Mouse (Mus musculus) spleen, adult 18-20 months (tissue): ENCODE measurements around the gene Ctnnd2.

Experiments
- DNase-seq, 2 experiments: peaks; one replicate each; pipeline ENCODE4 v3.0.0; 2022; ENCODE audit warnings: mixed read lengths in 2 of 2

Gene Ctnnd2

DNA sequence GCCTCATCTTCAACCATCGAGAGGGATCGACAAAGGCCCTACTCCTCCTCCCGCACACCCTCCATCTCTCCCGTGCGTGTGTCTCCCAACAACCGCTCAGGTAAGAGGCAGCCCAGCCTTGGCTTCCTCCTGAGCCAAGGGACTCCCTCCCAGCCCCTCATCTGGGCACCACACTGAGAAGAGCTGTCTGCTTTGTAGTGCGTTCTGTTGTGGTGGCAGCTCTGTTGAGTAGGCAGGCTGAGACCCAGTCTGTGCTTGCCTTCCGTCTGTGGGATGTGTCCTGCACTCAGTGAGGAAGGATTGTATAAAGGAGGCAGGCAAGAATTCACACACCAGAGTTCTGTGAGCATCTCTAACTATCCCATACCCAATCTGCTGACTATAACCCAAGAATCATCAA lies 832.6 kb downstream of the Ctnnd2 start:
- no peak for DNase-seq

DNA sequence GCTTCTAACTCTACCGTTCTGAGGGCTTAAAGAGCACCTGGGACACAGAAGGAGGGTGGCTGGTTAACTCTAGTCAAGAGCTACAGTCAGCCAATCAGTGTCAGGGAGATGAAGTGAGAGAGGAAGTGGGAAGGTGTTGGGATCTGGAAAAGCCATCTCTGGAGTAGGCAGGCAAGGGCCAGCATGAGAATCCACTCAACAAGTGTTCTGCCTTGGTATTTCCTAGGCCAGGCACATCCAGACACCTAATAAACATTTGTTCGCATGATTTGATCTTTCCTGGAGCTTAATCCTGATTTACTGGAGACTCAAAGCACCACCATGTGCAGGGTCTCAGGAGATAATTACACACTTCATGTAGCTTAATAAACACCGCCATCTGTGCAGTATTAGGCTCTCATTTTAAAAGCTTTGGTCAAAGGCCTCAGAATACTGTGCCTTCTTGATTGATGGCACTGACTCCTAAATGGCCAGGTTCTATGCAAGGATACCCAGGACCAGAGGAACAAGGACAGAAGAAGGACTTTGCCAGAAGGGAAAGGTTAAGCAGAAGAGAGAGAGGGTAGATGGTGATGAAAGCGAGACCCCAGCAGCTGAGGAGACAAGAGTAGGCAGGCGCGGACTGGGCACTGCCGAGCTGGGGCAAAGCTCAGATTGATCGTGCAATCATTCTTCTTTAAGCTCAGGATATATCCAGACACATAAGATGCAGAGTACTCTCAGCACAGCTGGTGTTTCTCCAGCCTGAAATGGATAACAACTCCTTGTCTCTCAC lies 833.8 kb downstream of the Ctnnd2 start:
- no peak for DNase-seq

DNA sequence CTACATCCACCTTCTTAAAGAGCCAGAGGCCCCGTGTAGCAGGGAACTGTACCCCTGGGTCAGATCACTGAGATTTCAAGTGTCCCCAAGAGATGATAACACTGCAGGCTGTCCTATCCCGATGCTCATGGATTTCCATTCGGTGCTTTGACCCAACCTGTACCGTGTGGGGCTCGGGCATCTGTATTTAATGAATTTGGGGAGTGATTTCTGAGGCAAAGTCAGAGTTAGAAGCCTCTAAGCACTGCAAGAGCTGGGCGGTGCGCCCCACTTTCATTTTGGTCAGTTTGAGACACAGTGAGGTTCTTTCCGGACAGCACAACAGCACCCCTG lies 834.4 kb downstream of the Ctnnd2 start:
- no peak for DNase-seq

DNA sequence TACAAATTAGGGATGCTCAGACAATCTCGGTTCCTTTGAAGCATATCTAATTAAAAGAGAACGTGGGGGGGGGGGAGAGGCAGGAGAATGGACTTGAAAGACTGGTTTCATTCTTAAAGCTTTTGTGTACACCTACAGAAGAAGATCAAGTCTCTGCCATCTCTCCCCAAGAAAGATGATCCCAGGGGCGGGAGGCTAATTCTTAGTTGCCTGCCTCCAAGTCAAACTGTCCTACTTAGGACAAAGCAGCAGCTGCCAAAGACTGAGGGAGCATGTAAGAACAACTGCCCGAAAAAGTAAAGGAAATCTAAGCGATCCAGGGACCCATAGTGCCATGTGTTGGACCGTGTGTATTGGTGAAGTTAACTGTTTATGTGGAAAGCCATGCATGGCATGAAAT lies 836.2 kb downstream of the Ctnnd2 start:
- no peak for DNase-seq

DNA sequence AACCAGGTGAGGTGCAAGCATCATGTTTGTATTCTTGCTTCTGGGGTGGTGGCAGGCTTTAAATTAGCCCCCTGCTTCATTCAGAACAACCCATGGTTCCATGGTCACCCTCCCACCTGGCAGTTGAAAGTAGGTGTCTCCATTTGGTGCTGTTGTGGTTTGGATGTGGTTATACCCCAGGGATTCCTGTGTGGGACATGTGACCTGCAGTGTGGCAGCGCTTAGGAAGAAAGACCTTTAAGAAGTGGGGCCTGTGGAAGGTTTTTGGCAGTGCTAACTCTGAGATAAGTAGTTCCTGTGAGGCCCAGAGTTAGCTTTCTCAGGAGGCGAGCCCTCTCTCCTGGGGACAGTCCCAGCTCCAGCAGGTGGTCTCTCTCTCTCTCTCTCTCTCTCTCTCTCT lies 848.4 kb downstream of the Ctnnd2 start:
- no peak for DNase-seq

DNA sequence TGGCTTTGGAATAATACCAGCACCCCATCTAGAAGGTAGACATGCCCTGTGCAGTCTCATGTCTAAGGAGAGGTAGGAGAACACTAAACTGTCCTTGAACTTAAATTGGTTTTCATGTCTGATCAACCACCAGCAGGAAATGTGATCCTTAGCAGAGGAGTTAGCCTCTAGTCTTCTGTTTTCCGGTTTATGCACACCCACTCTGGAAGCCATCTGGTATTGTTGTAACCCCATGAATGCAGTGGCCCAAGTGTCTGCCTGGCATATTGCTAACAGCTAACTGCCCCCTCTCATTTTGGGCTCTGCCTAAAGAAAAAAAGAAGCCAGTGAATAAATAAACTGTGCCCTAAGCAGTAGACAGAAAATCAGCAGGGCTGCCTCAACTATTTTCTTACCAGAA lies 849.6 kb downstream of the Ctnnd2 start:
- DNase-seq: no peak

DNA sequence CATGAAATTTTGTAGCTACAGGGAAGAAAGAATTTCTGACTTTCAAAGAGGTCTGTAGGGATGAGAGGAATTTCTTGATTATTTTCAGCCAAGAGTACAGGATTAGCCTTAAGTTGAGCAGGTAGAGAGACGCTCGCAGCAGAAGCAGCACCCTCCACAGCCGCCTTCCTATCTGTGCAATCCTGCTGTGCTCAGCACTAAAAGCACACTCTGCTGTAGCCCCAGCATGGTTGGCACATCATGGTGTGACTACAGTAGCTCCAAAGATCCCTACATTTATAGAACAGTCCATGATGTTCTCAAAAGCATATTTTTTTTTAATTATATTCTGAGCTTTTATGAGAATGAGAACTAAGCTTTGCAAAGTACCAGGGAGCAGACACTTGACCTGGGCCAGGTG lies 850.1 kb downstream of the Ctnnd2 start:
- no peak for DNase-seq

DNA sequence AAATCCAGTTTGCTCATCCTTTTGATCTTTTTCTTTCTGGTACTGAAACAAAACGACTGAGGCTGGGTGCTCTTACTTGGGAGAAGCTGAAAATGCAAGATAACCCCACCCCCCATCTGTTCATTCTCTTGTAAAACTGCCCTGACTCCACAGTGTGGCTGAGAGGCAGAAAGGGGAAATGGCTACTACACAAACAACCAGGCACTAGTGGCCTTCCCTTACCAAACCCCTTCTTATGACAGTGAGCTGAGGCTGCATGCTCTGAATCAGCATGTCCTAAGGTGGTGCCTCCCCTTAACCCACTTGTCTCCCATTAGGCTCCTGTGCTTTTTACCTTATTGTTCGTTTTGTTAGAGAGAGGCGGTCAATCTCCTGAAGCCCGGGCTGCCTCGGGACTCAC lies 851.4 kb downstream of the Ctnnd2 start:
- no peak for DNase-seq

DNA sequence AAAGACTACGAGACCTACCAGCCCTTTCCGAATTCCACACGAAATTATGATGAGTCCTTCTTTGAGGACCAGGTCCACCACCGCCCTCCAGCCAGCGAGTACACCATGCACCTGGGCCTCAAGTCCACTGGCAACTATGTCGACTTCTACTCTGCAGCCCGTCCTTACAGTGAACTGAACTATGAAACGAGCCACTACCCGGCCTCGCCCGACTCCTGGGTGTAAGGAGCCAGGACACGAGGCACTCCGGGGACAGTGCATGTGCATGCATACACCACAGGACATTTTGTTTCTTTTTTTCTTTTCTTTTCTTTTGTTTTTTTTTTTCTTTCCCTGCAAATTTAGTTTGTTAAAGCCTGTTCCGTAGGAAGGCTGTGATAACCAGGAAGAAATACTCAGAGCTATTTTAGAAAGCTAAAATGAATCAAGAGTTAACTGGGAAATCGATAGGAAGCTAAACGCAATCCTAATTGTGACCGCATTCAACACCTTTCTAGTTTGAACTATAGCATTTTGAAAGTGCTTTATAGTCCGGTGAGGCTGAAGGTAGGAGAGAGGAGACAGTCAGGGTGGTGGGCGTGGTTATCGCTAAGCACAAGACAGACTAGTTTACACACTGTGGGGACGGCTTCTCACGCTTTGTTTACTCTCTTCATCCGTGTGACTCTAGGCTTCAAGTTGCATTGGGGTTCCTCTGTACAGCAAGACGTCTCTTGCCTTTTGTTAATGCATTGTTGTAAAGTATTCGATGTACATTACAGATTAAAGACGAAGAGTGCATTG lies 855.2 kb downstream of the Ctnnd2 start:
- DNase-seq: no peak

DNA sequence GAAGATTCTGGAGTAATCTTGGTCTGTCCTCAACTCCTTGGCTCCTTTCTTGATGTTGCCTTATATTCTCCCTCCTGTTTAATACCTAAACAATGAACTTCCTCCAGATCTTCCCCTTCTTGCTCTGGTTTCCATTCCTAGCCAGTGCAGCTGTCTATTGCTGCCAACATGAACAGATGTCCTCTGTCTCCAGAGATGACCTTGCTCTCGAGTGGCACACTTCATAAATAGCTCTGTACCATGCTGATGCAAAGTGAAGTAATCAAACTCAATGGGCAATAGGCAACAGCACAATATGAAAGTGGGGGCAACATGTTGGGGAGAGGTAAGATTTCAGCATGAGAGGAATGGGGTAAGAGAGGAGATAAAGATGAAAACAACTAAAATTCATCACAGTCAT lies 872.6 kb downstream of the Ctnnd2 start:
- no peak for DNase-seq

DNA sequence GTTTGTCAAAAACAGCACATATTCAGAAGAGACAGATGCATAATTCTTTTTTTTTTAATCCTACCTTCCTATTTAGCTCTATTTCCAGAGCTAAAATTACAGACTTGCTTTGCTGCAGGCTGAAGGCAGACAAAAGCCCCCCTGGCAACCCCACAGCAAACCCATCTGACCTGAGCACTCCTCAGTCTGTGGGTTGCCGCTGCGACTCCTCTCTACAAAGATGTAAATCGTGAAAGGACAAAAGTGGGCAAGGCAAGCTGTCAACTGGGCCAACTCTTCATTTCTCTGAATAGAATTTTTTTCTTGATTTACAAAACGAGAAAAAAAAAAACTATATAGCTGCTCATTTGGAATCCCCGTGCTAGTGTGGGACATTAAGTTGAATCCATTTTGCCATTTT lies 879.1 kb downstream of the Ctnnd2 start:
- DNase-seq: no peak

DNA sequence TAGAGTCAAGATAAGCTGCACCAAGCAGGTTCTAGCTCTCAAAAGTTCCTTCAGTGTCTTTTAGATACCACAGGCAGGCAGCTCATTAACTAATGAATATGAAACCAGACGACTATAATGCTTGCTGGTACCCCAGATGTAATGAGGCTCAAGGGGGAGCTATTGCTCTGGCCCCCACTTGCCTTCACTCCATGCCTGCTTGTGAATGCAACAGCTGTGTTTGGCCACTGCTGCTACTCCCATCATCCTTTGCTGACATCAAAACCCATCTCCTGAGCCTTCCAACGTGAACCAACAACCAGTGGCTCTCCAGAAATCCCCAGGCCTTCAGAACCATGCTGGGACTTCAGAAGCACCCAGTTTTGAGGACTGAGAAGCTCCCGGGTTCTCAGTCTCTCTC lies 883.8 kb downstream of the Ctnnd2 start:
- no peak for DNase-seq

DNA sequence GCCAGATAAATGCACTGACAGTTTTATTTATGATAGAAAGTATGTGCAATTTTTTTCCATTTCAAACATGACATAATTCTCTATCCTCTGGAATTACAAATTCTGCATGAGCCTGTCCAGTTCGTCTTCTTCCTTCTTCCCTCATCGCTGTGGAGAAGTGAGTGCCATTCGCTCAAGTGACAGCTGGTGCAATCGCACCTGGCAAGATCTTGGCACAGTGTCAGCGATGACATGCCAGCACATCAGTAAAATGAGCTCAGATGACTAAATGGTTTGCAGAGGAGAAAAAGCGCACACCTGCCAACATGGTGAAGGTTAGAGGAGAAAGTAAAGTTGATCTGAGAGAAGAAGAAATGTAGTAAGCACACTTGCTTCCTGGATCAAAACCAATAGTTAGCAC lies 885.9 kb downstream of the Ctnnd2 start:
- no peak for DNase-seq

DNA sequence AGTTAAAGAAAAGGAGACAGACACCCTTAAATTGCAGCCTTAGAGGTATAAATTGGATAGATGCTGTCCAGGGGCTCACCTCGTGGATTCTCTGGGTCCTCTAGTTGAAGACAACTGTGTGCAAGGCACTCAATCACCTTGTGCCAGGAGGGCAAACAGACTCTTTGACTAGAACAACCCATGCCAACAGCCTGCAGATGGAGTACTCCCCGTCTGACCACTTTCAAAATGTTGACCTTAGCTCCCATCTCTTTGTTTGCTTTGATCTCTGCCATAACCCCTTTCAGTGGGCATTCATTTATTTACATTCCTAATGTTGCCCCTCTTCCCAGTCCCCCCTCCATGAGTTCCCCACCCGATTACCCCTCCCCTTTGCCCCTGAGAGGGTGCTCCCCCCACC lies 891.3 kb downstream of the Ctnnd2 start:
- no peak for DNase-seq

DNA sequence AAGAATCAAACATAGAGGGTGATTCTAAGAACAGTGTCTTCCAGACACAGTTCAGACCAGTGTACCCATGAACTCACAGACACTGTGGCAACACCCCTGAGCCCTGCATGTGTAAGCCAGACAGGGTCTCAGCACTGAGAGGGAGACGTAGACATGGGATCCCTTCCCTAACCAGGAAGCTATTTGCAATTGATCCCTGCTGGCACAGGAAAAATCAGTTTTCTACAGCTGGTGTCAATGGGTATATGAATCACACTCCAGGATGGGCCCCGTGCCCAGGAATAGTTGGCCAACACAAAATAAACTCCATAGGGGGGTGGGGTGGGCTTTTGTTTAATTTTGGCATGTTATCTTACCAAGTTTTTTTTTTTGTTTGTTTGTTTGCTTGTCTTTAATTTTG lies 895.7 kb downstream of the Ctnnd2 start:
- DNase-seq: no peak

DNA sequence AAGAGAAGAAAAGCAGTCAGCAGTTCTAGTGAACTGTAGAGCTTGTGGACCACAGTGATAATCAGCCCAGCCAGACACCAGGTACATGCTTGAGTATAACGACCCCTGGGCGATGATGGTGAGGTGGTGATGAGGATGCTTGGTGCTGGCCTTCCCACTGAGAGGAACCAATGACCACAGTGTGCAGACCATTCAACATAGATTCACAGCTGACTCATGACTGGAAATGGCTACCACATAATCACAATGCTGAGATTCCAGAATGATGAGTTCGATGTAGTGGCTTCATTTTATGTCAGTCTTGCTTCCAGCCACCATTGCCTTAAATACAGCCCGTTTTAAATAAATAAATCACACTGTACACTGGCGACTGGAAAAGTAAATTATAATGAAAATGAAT lies 897.9 kb downstream of the Ctnnd2 start:
- DNase-seq: no peak
